Mouse (Mus musculus) heart, embryonic 10.5 days (tissue): ENCODE results near the gene Mpped2. TPM values are rescaled to one million over a fixed set of nuclear protein-coding genes. Genes with fewer than 3 reads are reported as not detected.
A peak's percentile ranks its signal among the peaks of the same experiment; 100 is the strongest.

ENCODE experiments used
- DNase-seq: peaks from one replicate; pipeline ENCODE4 v3.0.0-alpha.2; 2017; ENCODE audit warnings: low spot score
- H3K27ac ChIP-seq: fragments of 300-500 bp; sonication (generic); 2 replicates; pipeline ENCODE4 v1.5.1; 2016; ENCODE audit warnings: mild to moderate bottlenecking
- H3K27me3 ChIP-seq: fragments of 300-500 bp; sonication (generic); 2 replicates; pipeline ENCODE4 v1.6.1; 2016; ENCODE audit warnings: mild to moderate bottlenecking; ENCODE audit not compliant: poor library complexity, insufficient read depth, severe bottlenecking
- H3K36me3 ChIP-seq: fragments of 300-500 bp; sonication (generic); 2 replicates; pipeline ENCODE4 v1.6.1; 2016; ENCODE audit warnings: mild to moderate bottlenecking, moderate library complexity
- H3K4me1 ChIP-seq: fragments of 300-500 bp; sonication (generic); 2 replicates; pipeline ENCODE4 v1.6.1; 2016; ENCODE audit warnings: mild to moderate bottlenecking
- H3K4me3 ChIP-seq: fragments of 300-500 bp; sonication (generic); 2 replicates; pipeline ENCODE4 v1.5.1; 2016; ENCODE audit warnings: mild to moderate bottlenecking, moderate library complexity
- H3K9me3 ChIP-seq: fragments of 300-500 bp; sonication (generic); 2 replicates; pipeline ENCODE4 v1.6.1; 2016; ENCODE audit warnings: mild to moderate bottlenecking, moderate library complexity
- WGBS: fragments of 180-500 bp; shearing (Covaris S2); methylation state at CpG from one replicate; pipeline ENCODE4 v1.1.7; 2016; 5-methylcytosine and 5-hydroxymethylcytosine counted together
- polyA plus RNA-seq: library from polyadenylated mRNA; unstranded; fragments of >200 nt; fragmentation: Nextera tagmentation; extraction: Ambion mirVana; gene quantifications from 2 replicates; pipeline ENCODE4 v1.2.1, GENCODE M21; 2016

Gene Mpped2
- polyA plus RNA-seq, 1 experiment from 2014 or later: 130 TPM

DNA sequence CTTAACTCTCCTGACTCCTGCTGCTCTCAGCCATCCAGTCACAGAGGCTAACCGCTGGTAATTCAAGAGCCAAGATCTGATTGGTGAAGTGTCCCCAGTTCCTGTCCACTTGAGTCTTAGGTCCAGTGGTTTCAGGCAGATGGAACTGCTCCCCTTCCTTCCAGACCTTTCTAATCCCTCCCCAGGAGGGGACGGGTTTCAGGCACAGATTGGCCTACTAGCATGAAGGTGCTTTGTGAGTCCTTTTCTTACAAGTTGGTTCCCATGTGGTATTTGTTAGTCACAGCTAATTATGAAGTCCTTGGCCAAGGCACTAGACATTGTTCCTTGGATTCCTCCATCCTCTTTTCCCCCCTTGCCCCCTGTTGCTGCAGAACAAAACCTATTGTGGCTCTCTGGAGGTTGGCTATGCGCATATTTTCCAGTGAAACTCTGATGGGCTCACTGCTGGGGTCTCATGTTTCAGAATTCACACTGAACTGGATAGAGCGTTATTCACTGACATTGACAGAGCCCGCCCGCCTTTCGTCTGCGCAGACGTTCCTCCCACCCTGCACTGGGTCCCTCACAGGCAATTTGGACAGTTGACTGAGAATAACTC, 163.4 kb downstream of the Mpped2 start:
- Histone ChIP-seq H3K27ac (peak overlapping the region; percentile 74), H3K36me3 (no peaks in the 10 kb centered on the region), H3K4me3 (no peak overlapping the region), H3K4me1 (peaks cover 91% of the 10 kb centered on the region), H3K9me3 (no peaks in the 10 kb centered on the region), H3K27me3 (no peaks in the 10 kb centered on the region)
- DNase-seq: no peak
- WGBS: 68% methylated on average over 9 of the region's 9 CpGs

DNA sequence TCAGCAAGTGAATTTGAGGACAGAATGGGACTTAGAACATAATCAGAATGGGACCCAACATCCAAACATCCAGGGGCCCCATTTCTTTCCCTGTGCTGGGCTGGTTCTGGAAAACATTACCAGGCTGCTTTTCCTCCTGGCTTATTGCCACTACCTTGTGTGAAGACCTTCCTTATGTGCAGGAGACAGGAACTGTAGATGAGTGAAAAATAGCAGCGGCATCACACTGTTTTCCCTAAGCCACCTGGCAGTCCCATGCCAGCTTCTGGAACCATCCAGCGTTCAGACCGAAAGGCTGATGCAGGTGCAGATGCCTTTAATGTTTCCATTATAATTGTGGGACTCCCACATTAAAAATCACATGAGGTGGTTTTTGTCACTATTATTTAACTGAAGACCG, 164.2 kb downstream of the Mpped2 start:
- peaks cover 85% of the 10 kb centered on the region for H3K4me1 ChIP-seq

DNA sequence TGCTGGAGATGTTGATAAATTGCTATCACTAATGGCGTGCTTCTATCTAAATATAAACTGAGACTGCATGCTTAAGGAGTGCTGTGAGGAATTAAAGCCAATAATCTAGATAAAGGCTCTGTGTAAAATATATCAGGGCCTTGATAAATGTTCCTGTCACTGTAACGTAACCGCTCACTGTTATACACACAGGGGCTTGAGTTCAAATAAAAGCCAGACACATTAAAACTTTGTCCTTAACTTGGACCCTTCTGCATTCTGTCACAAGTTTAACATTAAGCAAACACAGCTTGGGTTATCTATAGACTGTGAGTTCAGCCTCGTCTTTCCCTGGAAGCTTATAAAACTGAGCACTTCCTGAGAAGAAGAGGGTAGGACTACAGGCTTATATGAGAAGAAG, 164.6 kb downstream of the Mpped2 start:
- H3K9me3 ChIP-seq: no peaks in the 10 kb centered on the region
- H3K36me3 ChIP-seq: 0 out of 2 replicates have a peak, but pooled peaks cover 3% of the 10 kb centered on the region
- no peaks in the 10 kb centered on the region for H3K27me3 ChIP-seq
- WGBS: 46% methylated on average over 4 of the region's 4 CpGs
- no peak overlapping the region for H3K4me3 ChIP-seq
- DNase-seq: no peak
- peaks cover 85% of the 10 kb centered on the region for H3K4me1 ChIP-seq
- no peak overlapping the region for H3K27ac ChIP-seq

More for the DNA sequence above, 164.2 kb downstream of the Mpped2 start:
- Histone ChIP-seq H3K4me3 (no peak overlapping the region), H3K27ac (peak overlapping the region; percentile 74; the same call in 1 of the 2 replicates), H3K27me3 (no peaks in the 10 kb centered on the region), H3K9me3 (no peaks in the 10 kb centered on the region), H3K36me3 (no peaks in the 10 kb centered on the region)
- WGBS: 76% methylated on average over 4 of the region's 4 CpGs
- no peak for DNase-seq

DNA sequence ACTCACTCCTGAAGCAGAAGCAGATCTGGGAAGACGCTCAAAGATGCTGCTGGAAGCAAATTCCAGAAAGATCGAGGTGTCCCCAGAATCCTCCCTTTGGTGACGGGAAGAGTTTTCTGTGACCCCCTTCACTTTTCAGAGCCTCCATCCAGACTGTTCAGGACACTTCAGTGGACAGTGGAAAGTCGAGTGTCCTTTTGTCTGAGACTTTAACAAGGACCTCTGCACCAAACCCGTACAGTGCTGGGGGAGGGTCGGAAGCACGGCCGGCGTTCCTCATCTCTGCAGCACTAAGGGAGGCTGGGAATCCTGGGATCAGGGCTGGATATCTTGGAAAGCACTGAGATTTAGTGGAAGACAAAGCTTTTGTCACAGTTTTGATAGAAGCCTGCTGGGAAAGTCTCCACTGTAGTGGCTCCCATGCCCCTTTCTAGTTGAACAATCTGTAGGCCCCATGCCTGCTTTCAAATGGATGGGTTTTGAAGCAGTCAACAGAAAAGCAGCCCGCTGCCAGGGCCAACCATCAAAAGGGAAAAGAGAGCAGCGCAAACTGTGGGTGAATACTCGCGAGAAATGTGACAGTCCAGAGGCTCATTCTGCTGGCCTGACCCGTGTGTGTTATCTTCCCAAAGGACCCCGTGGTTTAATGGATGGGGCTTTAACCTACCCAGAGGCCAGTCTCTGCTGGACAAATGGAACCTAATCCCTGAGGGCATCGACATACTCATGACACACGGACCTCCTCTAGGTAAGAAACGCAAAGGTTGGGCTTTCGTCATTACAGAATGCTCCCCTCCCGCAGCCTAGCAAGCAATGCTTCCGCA, 168.0 kb downstream of the Mpped2 start:
- Histone ChIP-seq H3K36me3 (peaks cover 13% of the 10 kb centered on the region; the same call in 1 of the 2 replicates), H3K4me1 (peaks cover 78% of the 10 kb centered on the region), H3K4me3 (no peak overlapping the region), H3K27me3 (no peaks in the 10 kb centered on the region), H3K9me3 (no peaks in the 10 kb centered on the region), H3K27ac (peak overlapping the region; percentile 56)
- WGBS: 70% methylated on average over 21 of the region's 21 CpGs
- no peak for DNase-seq

DNA sequence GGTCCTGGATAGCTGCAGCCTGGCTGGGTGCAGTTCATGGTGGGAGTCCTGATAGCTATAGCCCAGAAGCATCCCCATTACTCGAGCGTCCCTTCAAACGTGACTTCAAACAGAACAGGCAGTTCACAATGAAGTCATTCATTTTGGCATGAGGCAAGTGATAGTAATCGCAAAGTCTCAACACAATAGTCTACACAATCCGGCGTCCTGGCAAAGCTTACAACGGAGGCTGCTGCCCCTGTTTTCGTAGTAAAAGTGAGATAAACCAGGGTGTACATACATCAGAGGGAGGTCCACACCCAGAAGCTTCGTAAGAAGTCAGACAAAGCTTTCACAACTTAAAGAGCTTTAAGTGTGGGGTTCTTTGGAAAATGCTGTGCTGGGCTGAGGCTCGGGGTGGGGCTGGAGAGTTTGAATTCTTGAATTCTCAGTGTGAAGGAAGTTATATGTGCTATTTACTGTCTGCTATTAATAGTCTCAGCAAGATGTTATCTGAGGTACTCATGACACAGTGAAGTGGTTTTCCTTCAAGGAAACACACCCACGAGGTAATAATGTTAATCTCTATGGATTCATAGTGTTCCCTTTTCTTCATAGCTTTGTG, 170.1 kb downstream of the Mpped2 start:
- Histone ChIP-seq H3K4me3 (no peak overlapping the region), H3K27ac (peak overlapping the region; percentile 53), H3K36me3 (peaks cover 17% of the 10 kb centered on the region; the same call in 1 of the 2 replicates), H3K9me3 (no peaks in the 10 kb centered on the region), H3K4me1 (peaks cover 60% of the 10 kb centered on the region), H3K27me3 (no peaks in the 10 kb centered on the region)
- DNase-seq: no peak
- 34% methylated on average over 11 of the region's 11 CpGs for WGBS

GRCm38 (mm10) chr2:106865148-106865786, 172.2 kb downstream of the Mpped2 start:
- H3K4me3 ChIP-seq: no peak overlapping the region
- H3K27ac ChIP-seq: no peak overlapping the region

GRCm38 (mm10) chr2:106866303-106866702, 173.2 kb downstream of the Mpped2 start:
- Histone ChIP-seq H3K4me3 (no peak overlapping the region), H3K27ac (no peak overlapping the region), H3K9me3 (no peaks in the 10 kb centered on the region), H3K36me3 (peaks cover 39% of the 10 kb centered on the region), H3K4me1 (peaks cover 31% of the 10 kb centered on the region), H3K27me3 (no peaks in the 10 kb centered on the region)
- WGBS: 66% methylated on average over 5 of the region's 5 CpGs
- DNase-seq: no peak

More at GRCm38 (mm10) chr2:106865148-106865786, 172.2 kb downstream of the Mpped2 start:
- Histone ChIP-seq H3K4me1 (peaks cover 42% of the 10 kb centered on the region), H3K27me3 (no peaks in the 10 kb centered on the region), H3K36me3 (peaks cover 30% of the 10 kb centered on the region), H3K9me3 (no peaks in the 10 kb centered on the region)
- 83% methylated on average over 7 of the region's 7 CpGs for WGBS
- no peak for DNase-seq

GRCm38 (mm10) chr2:106870886-106871285, 177.8 kb downstream of the Mpped2 start:
- Histone ChIP-seq H3K27me3 (no peaks in the 10 kb centered on the region), H3K27ac (no peak overlapping the region), H3K4me3 (no peak overlapping the region), H3K36me3 (peaks cover 43% of the 10 kb centered on the region), H3K9me3 (no peaks in the 10 kb centered on the region), H3K4me1 (0 out of 2 replicates have a peak, but pooled peaks cover 2% of the 10 kb centered on the region)
- WGBS: 86% methylated on average over 2 of the region's 2 CpGs
- no peak for DNase-seq

DNA sequence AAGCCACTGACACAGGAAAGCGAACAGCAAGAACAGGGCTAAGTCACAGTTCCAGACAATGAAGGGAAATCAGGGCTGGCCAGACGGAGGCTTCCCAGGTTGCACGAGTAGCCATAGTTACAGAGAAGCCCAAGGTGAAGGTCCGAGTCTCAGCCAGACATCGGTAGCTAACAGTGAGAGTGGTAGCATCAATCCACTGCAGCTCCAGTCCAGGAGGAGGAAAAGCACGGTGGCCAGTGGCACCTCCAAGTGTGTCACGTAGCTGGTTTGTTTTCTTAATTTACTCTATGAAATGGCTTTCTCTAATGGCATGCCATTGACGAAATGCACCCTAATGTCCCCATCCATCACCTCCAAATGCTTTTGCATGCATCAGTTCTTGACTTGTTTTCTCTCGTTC, 180.1 kb downstream of the Mpped2 start:
- Histone ChIP-seq H3K4me3 (no peak overlapping the region), H3K36me3 (peaks cover 39% of the 10 kb centered on the region), H3K27ac (no peak overlapping the region), H3K27me3 (no peaks in the 10 kb centered on the region), H3K9me3 (no peaks in the 10 kb centered on the region), H3K4me1 (no peaks in the 10 kb centered on the region)
- DNase-seq: no peak
- 80% methylated on average over 9 of the region's 9 CpGs for WGBS

- no peaks in the 10 kb centered on the region for H3K4me1 ChIP-seq
- no peak overlapping the region for H3K4me3 ChIP-seq
- peaks cover 15% of the 10 kb centered on the region; the same call in 1 of the 2 replicates for H3K36me3 ChIP-seq
- WGBS: 72% methylated on average over 8 of the region's 8 CpGs
- no peak for DNase-seq
- no peaks in the 10 kb centered on the region for H3K27me3 ChIP-seq
- H3K9me3 ChIP-seq: no peaks in the 10 kb centered on the region
- no peak overlapping the region for H3K27ac ChIP-seq
These were observed 190.3 kb downstream of the Mpped2 start for GRCm38 (mm10) chr2:106883390-106883789.

DNA sequence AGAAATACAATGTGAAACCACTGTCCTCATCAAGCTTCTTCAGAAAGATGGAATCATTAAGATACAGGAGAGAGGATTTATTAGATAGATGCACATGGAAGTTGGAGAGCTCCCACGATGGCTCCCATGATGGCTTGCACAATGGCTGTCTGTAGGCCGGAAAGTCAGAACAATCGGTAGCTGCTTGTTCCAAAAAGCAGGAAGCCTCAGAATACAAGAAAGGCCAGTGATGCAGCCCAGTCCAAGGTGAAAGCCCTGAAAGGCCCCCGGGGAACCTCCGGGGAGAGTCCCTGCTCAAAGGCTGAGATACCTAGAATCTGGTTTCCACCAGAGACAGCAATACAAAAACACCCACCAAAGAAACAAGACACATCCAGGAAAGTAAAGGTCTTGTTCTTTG, 195.1 kb downstream of the Mpped2 start:
- no peak overlapping the region for H3K4me3 ChIP-seq
- no peak overlapping the region for H3K27ac ChIP-seq
- peaks cover 2% of the 10 kb centered on the region; the same call in 1 of the 2 replicates for H3K36me3 ChIP-seq
- H3K9me3 ChIP-seq: no peaks in the 10 kb centered on the region
- DNase-seq: no peak
- H3K4me1 ChIP-seq: peaks cover 13% of the 10 kb centered on the region; the same call in 1 of the 2 replicates
- H3K27me3 ChIP-seq: no peaks in the 10 kb centered on the region
- WGBS: 86% methylated on average over 5 of the region's 5 CpGs

- 29% methylated on average over 3 of the region's 3 CpGs for WGBS
- Histone ChIP-seq H3K36me3 (peaks cover 2% of the 10 kb centered on the region; the same call in 1 of the 2 replicates), H3K4me1 (peaks cover 13% of the 10 kb centered on the region; the same call in 1 of the 2 replicates), H3K4me3 (no peak overlapping the region), H3K27me3 (no peaks in the 10 kb centered on the region), H3K9me3 (no peaks in the 10 kb centered on the region), H3K27ac (no peak overlapping the region)
- DNase-seq: no peak
These were observed 196.4 kb downstream of the Mpped2 start for GRCm38 (mm10) chr2:106889297-106890000.
